Mouse (Mus musculus): ENCODE results near the gene Sspo.

The Sspo gene

DNA sequence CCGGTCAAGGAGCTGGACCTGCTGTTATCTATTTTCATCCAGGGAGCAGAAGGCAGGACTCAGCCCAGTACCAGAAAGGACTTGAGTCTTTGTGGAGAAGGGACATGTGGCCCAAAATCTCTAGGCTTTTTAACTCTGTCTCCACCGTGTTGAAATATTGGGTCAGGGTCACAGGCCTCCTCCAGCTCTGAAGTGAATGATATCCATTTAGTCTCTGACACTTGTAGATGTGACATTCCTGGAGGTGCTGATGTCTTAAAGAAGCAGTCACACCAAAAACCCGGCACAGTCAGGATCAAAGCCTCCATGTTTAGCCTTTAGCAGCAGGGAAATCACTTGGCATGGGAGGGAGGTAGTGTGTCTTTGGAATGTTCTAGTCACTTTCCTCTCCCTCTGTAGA, 92.7 kb downstream of the Sspo start:
- DNase-seq (ENCODE audit: low spot score), result no peak

DNA sequence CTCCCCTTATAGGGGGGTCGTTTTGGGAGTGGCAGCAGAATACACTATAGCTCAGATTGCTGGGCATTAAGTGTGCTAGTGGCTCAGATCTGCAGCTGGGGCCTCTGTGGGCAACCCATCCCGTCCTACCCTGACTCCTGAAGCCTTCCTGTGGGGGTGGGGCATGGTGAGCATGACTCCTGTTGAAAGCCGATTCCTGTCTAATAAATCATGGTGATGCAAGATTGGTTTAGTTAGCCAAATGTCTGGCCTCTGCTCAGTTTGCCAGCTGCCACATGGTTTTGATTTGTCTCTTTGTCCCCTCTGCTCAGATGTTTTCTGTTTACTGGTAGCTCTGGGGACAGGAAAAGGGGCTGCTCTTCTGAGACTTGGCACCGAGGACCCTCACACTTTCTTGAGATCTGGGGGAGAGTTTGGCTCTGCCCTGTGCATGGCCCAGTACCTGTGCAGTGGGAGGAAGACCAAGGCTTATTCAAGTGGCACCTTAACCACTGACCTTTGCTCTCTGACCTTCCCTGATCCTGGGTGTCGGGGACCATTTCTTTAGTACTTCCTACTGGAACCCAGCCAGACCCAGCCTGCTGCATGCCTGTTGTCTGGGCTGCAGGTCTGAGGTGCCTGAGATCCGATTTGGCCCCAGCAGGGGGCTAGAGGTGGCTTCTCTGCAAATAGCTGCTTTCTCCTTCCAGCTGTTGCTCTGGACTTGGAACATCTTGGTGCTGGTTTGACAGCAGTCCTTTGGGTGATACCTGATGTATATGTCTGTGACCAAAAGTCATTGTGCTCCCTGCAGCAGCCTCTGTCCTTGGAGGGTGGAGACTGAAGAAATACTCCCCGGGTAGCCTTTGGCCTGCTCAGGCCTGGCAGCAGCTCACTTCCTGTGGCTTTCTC, 93.8 kb downstream of the Sspo start:
- no peak for DNase-seq (ENCODE audit: low spot score)

DNA sequence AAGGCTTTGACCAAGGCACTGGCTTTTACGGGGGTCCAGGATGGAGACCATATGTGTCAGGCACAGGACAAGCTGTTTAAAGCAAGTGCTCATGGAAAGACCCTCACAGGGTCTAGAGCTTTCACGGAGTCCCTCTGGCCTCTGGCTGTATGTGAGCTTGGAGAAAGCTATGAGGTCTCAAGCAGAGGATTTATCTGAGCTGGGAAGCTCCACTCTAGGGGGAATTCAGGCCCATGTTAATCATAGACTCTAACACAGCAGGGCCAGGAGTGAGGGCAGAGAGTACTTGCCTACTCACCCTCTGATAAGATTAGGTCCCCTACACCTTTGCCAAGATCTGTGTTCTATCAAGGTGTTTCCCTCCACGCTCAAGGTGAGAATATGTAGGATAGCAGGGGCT, 94.6 kb downstream of the Sspo start:
- no peak for DNase-seq (ENCODE audit: low spot score)

DNA sequence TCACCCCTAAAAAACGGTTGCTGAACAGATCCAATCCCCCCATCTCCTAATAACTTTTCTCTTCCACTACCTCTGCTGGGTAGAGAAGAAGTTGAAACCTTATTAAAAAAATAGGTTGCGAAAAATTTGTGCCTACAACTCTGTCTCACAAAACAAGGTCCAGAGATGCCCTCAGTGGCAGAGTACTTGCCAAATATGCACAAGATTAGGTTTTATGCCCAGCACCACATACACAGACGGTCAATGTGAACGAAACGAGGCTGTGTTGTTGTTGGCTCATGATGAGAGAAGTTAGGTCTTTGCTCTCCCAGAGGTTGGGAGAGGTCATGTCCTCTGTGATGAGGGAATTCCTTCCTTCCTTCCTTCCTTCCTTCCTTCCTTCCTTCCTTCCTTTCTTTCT, 97.2 kb downstream of the Sspo start:
- DNase-seq (ENCODE audit: low spot score), result no peak

DNA sequence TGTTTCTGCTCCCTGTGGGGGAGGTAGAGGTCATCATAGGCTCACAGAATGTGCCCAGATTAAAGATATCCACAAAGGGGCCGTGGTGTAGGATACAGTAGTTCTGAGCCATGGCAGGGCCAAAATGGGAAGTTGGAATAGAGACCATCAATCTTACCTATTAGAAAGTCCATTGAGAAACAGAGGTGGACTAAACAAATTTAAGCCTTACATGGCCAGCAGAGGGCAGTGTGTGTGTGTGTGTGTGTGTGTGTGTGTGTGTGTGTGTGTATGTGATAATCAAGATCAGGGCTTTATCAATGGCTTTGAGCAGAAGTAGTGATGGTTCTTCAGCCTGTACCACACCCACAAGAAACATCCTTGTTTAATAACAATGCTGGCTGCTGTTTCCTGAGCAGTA, 98.2 kb downstream of the Sspo start:
- DNase-seq (ENCODE audit: low spot score), result no peak

DNA sequence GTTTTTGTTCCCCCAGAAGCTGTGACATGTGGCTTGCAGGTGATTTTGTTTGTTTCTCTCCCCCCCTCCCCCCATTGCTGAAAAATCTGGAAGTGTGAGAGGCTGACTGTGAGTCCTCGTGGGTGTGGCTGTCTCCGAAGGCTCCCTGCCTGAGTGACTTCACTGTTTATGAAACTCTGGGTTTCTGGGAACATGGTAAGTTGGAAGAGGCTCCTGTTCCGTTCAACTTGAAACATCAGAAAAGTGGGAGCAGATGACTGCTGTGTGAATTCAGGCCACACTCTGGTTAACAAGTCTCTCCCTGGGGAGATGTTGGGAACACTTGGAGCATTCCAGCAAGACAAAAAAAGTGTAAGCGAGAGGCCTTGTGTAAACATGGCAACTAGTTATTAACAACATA, 98.8 kb downstream of the Sspo start:
- no peak for DNase-seq (ENCODE audit: low spot score)

DNA sequence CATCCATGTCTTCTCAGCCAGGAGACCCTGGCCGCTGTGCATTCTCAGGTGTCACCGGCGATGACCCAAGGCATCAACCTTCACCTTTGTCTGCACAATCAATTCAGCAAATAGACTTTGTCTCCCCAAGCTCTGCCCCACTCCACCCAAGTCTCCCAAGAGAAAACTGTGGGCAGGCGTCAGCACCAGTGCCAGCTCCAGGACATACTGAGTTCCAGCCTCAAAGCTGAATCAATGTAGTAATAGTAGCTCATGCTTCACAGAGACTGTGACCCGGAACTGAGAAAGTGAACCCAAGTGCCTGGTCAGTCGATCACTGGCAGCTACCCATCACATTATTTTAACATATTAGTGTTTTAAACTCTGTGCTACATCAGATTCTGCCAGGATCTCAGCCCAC, 100.3 kb downstream of the Sspo start:
- no peak for DNase-seq (ENCODE audit: low spot score)
